Mouse (Mus musculus): ENCODE measurements at regions not wholly inside any gene's neighbourhood (a gene's known extent, or its start where the extent isn't known, plus 50 kb on each side); places are given as distances from the start of the nearest gene placed in this dataset.

DNA sequence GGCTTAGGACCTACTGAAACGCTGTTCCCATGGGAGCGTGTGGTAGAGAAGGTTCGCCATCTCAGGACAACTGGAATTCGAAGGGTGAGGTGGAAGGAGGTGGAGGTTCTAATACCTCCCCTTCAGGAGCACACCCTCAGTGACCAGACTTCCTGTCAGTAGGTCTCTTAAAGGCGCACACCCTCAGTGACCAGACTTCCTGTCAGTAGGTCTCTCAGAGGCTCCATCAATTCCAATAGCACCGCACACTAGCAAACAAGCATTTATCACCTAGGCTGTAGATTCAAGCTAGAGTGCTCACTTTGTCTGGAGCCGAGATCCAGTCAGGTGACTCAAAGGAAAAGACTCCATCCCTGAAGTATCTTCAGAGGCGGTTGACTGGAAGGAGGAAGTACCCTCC, 226.2 kb upstream of the Ankrd55 start:
- TF ChIP-seq CTCF (IDR thresholded peaks at IDR 0.05; ENCODE audit: low read depth, low read length) (no peak), EP300 (IDR thresholded peaks at IDR 0.05; ENCODE audit: insufficient read depth, low read depth, low read length) (no peak), POLR2A (IDR thresholded peaks at IDR 0.05; ENCODE audit: insufficient read depth, low read length) (no peak)

Data from ES-Bruce4 (cell line).